Mouse (Mus musculus) monocyte, adult 2 months (primary cell): ENCODE data around the gene Wfdc18.
A peak's percentile ranks its signal among the peaks of the same experiment; 100 is the strongest.

Experiments
- DNase-seq, 2 experiments: peaks; one replicate each; pipeline ENCODE4 v3.0.0; 2022; ENCODE audit warnings: low spot score in 2 of 2, low read depth in 1 of 2

Gene Wfdc18

GRCm38 (mm10) chr11:83708715-83709114, at the start of gene Wfdc18:
Gene Wfdc18 (plus strand): TSS chr11:83709015.
- DNase-seq = no peak

- DNase-seq = no peak
Measured at GRCm38 (mm10) chr11:83662204-83662603, 46.6 kb upstream of the Wfdc18 start, which contains the start of gene Ccl4. Gene Ccl4 (plus strand): TSS chr11:83662584.

- no peak for DNase-seq
Measured at GRCm38 (mm10) chr11:83663532-83663931, 45.3 kb upstream of the Wfdc18 start.

GRCm38 (mm10) chr11:83671743-83672142, 37.1 kb upstream of the Wfdc18 start:
- DNase-seq = no peak

- DNase-seq = no peak
Measured at GRCm38 (mm10) chr11:83675665-83676064, 33.1 kb upstream of the Wfdc18 start.

- no peak for DNase-seq
Measured at GRCm38 (mm10) chr11:83689918-83690317, 18.9 kb upstream of the Wfdc18 start.

- DNase-seq = no peak
Measured at GRCm38 (mm10) chr11:83692008-83692407, 16.8 kb upstream of the Wfdc18 start.

- peak in 1 of 2 experiments; percentile 13 for DNase-seq
Measured at GRCm38 (mm10) chr11:83703705-83704104, 5.1 kb upstream of the Wfdc18 start, which contains the start of gene Wfdc17. Gene Wfdc17 (plus strand): TSS chr11:83703991.

GRCm38 (mm10) chr11:83709683-83710082, 868 bp downstream of the Wfdc18 start:
- DNase-seq = no peak

- DNase-seq = no peak
Measured at GRCm38 (mm10) chr11:83712671-83713070, 3.9 kb downstream of the Wfdc18 start.

GRCm38 (mm10) chr11:83713925-83714324, 5.1 kb downstream of the Wfdc18 start:
- no peak for DNase-seq

- peak; percentile 20 to 48 for DNase-seq
Measured at GRCm38 (mm10) chr11:83717042-83717665, 8.3 kb downstream of the Wfdc18 start.

- DNase-seq = no peak
Measured at GRCm38 (mm10) chr11:83720766-83721165, 12.0 kb downstream of the Wfdc18 start.

GRCm38 (mm10) chr11:83728757-83729432, 20.1 kb downstream of the Wfdc18 start:
- DNase-seq = no peak

- DNase-seq = no peak
Measured at GRCm38 (mm10) chr11:83731116-83731515, 22.3 kb downstream of the Wfdc18 start.

GRCm38 (mm10) chr11:83733071-83733640, 24.3 kb downstream of the Wfdc18 start:
- no peak for DNase-seq

GRCm38 (mm10) chr11:83734215-83734614, 25.4 kb downstream of the Wfdc18 start:
- no peak for DNase-seq

- DNase-seq = no peak
Measured at GRCm38 (mm10) chr11:83735881-83736280, 27.1 kb downstream of the Wfdc18 start.

- DNase-seq = peak in 1 of 2 experiments; percentile 40
Measured at GRCm38 (mm10) chr11:83737109-83737558, 28.3 kb downstream of the Wfdc18 start.

- DNase-seq = peak in 1 of 2 experiments; percentile 61
Measured at GRCm38 (mm10) chr11:83739241-83739640, 30.4 kb downstream of the Wfdc18 start.

GRCm38 (mm10) chr11:83740443-83740991, 31.7 kb downstream of the Wfdc18 start:
- no peak for DNase-seq

- DNase-seq = no peak
Measured at GRCm38 (mm10) chr11:83741841-83742240, 33.0 kb downstream of the Wfdc18 start.
